Mouse (Mus musculus): ENCODE measurements around the gene Bicdl2. TPM values are rescaled to one million over a fixed set of nuclear protein-coding genes. Genes with fewer than 3 reads are reported as not detected.

Gene Bicdl2
- not detected for total RNA-seq (2021)
- long read RNA-seq, experiment 1: 0 reads
- long read RNA-seq, experiment 2: 0 reads

DNA sequence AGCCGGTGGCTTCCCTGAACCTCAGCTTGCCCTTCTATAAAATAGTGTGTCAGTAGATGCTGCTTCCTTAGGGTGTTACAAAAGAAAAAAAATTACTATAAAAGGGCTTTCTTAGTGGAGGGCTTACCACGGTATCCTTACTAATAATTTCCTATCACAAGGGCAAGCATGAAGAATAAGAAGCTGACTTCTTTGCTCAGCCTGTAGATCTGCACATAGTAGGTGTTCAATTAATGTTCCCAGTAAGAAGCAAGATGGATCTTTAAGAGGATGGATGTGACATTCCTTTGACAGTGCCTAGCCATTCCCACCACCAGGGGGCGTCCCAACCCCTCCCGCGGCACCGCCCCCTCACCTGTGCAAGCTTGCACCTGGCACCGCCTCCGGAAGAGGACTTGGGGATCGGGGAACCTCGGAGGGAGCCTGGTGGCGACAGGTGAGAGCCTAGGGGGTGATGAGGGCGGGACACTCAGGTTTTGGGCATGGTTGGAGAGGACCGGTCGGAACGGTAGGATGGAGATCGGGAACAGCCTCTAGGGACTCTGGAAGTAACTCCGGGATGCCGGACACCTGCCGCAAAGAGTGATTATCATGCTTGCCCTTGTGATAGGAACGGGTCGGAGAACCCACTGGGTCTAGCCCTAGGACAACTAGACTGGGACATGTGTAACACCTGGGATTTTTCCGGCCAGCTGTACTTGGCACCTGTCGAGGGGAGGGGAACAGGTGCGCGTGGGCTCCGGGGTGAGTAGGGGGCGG is at the start of gene Bicdl2:
Gene Bicdl2 (plus strand): TSS at position 390 of the 759 bp plus-strand sequence.
- peak; percentile 47 to 65 for DNase-seq (ENCODE audit: low spot score in 2 of 2)

- DNase-seq (ENCODE audit: low spot score in 2 of 2): no peak
Measured at GRCm38 (mm10) chr17:23617087-23617486, 43.2 kb upstream of the Bicdl2 start.

GRCm38 (mm10) chr17:23620351-23620750 is 40.0 kb upstream of the Bicdl2 start:
- DNase-seq (ENCODE audit: low spot score in 2 of 2): no peak

- no peak for DNase-seq (ENCODE audit: low spot score in 2 of 2)
Measured at GRCm38 (mm10) chr17:23627813-23628212, 32.5 kb upstream of the Bicdl2 start.

DNA sequence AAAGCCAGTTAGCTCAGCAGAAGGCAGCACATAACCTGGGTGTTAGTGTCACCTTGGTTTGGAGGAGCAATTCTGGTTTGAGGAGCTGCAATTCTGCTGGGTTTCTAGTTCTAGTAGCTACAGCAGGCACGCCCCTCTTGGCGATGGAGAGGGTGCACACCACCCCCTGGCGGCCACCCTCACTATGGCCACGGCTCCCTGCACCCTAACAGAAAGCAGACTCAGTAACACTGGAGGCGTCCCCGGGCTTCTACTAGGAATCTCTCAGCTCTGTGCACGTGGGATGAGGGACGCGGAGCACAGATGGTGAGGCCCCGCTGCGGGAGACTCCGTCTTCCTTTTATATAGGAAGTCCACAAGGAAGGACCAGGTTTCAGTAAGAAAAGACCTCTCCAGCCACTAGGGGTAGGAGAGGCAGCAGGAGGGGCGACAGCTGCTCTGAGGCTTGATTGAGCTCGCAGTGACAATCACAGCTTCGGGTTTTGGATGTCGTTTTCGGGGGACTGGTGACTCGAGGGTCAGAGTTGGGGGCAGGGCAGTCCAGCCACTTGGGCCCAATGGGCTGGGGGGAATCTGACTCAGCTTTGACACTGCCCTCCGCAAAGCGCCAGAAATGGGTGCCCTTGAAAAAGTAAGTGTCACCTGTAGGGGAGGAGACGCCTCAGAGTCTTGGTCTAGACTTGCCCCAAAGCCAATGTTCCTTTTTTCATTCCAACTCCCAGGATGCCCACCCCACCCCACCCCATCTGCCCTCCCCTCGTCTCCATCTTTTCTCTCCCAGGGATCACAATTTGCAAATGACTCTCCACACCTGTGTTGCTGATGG is 29.9 kb upstream of the Bicdl2 start:
- peak; percentile 73 to 80 for DNase-seq (ENCODE audit: low spot score in 2 of 2)

- DNase-seq (ENCODE audit: low spot score in 2 of 2): no peak
Measured at GRCm38 (mm10) chr17:23631241-23631640, 29.1 kb upstream of the Bicdl2 start.

DNA sequence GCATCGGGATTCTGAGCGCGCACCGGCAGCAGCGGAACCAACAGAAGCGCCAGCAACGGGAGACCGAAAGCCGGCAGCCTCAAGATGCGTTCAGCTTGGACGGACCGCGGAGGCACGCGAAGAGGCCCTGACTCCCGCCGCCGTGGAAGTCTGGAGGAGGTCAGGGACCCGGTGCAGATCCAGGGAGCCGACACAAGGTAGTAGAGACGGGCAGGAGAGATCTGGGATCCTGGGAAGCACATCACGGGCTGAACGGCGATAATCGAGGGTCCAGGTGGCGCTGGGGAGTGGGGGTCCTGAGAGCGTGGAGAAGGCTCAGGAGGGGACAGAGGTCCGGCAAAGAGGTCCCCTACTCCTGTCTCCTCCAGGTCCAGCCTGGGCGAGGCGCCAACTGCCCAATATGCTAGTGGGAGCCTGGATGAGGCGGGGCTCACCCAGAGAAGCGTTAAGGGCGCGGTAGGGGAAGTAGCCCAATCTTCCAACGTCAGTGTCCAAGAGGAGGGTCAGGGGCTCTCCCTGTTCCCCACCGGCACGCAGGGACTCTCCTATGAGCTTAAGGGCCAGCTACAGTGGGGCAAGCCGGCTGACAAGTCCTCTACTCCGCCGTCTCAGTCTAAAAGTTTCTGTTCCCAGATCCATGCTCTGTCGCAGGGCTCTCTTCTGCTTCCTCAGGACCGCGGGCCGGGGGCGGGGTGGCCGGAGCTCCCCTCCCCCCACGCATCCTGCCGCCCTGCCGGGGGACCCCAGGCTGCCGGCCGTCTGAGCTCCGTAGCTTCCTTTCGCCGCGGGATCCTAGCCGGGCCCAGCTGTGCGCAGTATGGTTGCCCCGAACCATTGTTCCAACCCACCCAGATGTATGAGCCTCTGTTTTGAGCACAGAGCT is 15.5 kb upstream of the Bicdl2 start, which contains the start of gene Mmp25:
Gene Mmp25 (minus strand): TSS at position 665 of the 883 bp plus-strand sequence.
- DNase-seq (ENCODE audit: low spot score in 2 of 2): no peak

- DNase-seq (ENCODE audit: low spot score in 2 of 2): no peak
Measured at GRCm38 (mm10) chr17:23645894-23646293, 14.4 kb upstream of the Bicdl2 start.

GRCm38 (mm10) chr17:23651363-23651762 is 8.9 kb upstream of the Bicdl2 start:
- no peak for DNase-seq (ENCODE audit: low spot score in 2 of 2)

DNA sequence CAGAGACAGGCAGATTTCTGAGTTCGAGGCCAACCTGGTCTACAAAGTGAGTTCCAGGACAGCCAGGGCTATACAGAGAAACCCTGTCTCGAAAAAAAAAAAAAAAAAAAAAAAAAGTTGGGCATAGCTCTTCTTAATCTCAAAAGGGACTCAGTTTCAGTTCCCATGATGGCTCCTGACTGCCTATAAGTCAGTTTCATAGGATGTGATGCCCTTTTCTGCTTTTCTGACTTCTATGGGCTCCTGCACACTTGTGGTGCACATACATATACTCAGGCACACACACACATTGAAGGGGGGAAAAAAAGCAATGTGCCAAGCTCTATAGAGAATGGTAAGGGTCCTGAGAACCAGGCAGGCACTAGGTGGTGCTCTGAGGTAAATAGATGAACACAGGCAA is 7.0 kb upstream of the Bicdl2 start:
- no peak for DNase-seq (ENCODE audit: low spot score in 2 of 2)

GRCm38 (mm10) chr17:23654001-23654400 is 6.3 kb upstream of the Bicdl2 start:
- DNase-seq (ENCODE audit: low spot score in 2 of 2): no peak

DNA sequence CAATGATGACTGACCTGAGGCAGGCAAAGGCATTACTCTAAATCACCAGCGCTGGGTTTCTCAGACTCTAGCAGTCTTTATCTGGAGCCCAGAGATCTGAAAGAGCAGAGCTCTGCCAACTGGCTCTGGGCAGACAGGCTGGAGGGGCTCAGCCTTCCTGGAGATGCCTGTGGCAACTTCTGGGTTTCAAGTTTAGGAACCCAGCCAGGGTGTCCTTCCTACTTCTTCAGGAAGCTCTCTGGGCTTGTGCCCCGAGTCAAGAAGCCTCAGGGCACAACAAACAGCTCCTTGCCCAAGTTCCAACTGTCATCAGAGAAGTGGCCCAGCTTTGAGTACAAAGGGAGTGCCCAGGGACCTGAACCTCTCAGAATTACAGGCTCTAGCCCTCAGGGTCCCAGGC is 5.9 kb upstream of the Bicdl2 start:
- no peak for DNase-seq (ENCODE audit: low spot score in 2 of 2)

GRCm38 (mm10) chr17:23658450-23658849 is 1.9 kb upstream of the Bicdl2 start:
- DNase-seq (ENCODE audit: low spot score in 2 of 2): no peak

DNA sequence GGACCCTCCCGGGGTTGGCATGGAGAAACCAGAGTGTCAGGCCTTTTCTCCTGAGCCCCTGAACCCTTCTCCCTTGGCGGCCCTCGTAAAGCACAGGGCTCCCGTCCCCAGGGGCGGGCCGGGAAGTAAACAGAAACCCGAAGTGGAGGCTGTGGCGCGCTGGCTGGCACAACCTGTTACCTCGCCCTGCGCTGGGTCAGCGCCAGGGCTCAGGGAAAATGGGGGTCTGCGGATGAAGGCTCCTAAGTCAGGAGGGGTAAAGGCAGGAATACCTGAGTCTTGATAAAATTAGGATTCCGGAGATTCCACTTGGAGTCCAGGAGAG is 532 bp downstream of the Bicdl2 start:
- DNase-seq (ENCODE audit: low spot score in 2 of 2): no peak

- DNase-seq (ENCODE audit: low spot score in 2 of 2): peak in 1 of 2 experiments; percentile 32
Measured at GRCm38 (mm10) chr17:23661526-23661925, 1.2 kb downstream of the Bicdl2 start.

- DNase-seq (ENCODE audit: low spot score in 2 of 2): no peak
Measured at GRCm38 (mm10) chr17:23664556-23665021, 4.3 kb downstream of the Bicdl2 start.

GRCm38 (mm10) chr17:23665511-23665910 is 5.2 kb downstream of the Bicdl2 start:
- DNase-seq (ENCODE audit: low spot score in 2 of 2): no peak

GRCm38 (mm10) chr17:23670516-23671074 is 10.3 kb downstream of the Bicdl2 start:
- no peak for DNase-seq (ENCODE audit: low spot score in 2 of 2)

DNA sequence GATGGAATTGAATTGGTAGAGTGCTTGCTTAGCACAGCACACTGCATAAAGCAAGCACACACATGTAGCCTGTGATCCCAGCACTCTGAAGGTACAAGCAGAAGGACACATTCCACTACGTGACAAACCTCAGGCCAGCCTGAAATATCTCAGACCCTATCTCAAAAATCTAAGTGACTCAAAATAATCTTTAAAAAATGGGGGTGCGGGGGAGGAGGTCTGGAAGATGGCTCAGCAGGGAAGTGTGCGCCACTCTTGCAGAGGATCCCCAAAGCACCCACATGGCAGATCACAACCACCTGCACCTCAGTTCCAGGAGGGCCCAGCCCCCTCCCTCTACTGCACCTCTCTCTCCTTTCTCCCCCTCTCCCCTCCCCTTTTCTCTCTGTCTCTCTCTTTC is 11.2 kb downstream of the Bicdl2 start:
- DNase-seq (ENCODE audit: low spot score in 2 of 2): no peak

- DNase-seq (ENCODE audit: low spot score in 2 of 2): no peak
Measured at GRCm38 (mm10) chr17:23672761-23673160, 12.5 kb downstream of the Bicdl2 start.

Data from adrenal gland, adult 18-20 months (tissue).